8 mouse cellular contexts compared by ENCODE assay signal in the genomic region with DNA sequence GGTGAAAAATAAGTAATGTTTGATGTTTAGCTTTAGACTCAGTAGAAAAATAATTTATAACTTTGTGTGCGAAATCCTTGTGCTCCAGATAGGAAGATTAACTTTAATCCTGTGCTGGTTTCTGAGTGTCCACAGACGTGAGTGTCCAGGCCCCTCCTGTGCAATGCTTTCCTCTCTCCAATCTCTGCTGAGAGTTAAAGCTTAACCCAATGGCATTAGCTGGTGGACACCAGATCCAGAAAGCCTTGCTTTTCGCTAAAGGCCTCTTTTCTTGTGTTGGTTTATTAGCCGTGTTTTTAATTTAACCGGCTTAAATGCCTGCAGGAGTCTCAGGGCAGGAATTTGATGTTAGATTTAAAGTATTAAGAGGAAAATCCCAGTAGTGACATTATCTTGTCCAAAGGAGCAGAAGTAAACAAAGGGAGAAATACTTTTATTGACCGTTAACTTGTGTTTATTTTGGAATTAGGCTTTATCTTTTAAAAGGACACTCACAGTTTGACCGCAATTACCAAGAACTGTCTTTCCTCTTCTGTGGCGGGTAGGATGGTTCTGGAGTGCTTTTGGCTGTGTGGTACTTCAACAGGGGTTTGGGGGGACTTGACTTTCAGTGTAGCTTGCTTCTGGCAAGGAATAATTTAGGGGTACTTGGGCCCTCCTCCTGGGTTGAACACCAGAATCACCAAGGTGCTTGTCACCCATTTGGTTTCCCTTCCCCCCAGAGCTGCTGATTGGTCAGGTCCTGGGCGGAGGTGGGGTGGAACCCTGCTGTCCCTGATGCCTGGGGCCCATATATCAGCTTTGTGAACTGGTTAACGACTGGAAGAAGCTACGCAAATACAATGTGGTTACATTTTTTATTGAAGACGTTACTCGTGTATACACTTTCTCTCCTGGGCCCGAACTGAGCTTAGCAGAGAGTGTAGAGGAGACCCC.
DNase-seq lines count a peak whose midpoint lies in the region; ATAC-seq and TF ChIP-seq lines count a peak whose summit lies in the region.

No protein-coding gene starts in this region.

- 0 out of 2 replicates have a peak overlapping the region, but pooled peaks have one; percentile 31 for H3K9ac ChIP-seq in embryonic facial prominence, embryonic 12.5 days
- no peak overlapping the region for H3K9ac ChIP-seq in hindbrain, embryonic 16.5 days (ENCODE audit: low read depth, low read length)
- peak overlapping the region; percentile 62 for H3K9ac ChIP-seq in midbrain, embryonic 11.5 days (ENCODE audit: low read length)

- H3K36me3 ChIP-seq in embryonic facial prominence, embryonic 12.5 days, result no peaks in the 10 kb centered on the region
- no peaks in the 10 kb centered on the region for H3K36me3 ChIP-seq in hindbrain, embryonic 16.5 days (ENCODE audit: control insufficient read depth, insufficient read depth, low read length)
- no peaks in the 10 kb centered on the region for H3K36me3 ChIP-seq in midbrain, embryonic 11.5 days (ENCODE audit: control insufficient read depth, insufficient read depth, low read length)

- peak overlapping the region; percentile 67 for H3K4me2 ChIP-seq in embryonic facial prominence, embryonic 12.5 days (replicated peaks)
- peak overlapping the region; percentile 67 for H3K4me2 ChIP-seq in hindbrain, embryonic 16.5 days (ENCODE audit: low read length)
- H3K4me2 ChIP-seq in midbrain, embryonic 11.5 days, result peak overlapping the region; percentile 54

- H3K4me3 ChIP-seq in left cerebral cortex, adult 2 months, result peak overlapping the region; percentile 46
- H3K4me3 ChIP-seq in embryonic facial prominence, embryonic 12.5 days, result peak overlapping the region; percentile 32
- peak overlapping the region; percentile 32; the same call in 1 of the 2 replicates for H3K4me3 ChIP-seq in hindbrain, embryonic 16.5 days (ENCODE audit: low read length)
- peak overlapping the region; percentile 21 for H3K4me3 ChIP-seq in midbrain, embryonic 11.5 days (ENCODE audit: low read depth, low read length)

- 42% methylated on average over 14 of the region's 14 CpGs for WGBS in embryonic facial prominence, embryonic 12.5 days
- 51% methylated on average over 14 of the region's 14 CpGs for WGBS in hindbrain, embryonic 16.5 days
- 31% methylated on average over 14 of the region's 14 CpGs for WGBS in midbrain, embryonic 11.5 days

- peak overlapping the region; percentile 29 for H3K27ac ChIP-seq in left cerebral cortex, adult 2 months
- no peak overlapping the region for H3K27ac ChIP-seq in embryonic facial prominence, embryonic 12.5 days
- H3K27ac ChIP-seq in hindbrain, embryonic 16.5 days (ENCODE audit: low read depth, low read length), result no peak overlapping the region; the same call in 1 of the 2 replicates
- no peak overlapping the region for H3K27ac ChIP-seq in midbrain, embryonic 11.5 days (ENCODE audit: low read depth, low read length)

- H3K4me1 ChIP-seq in embryonic facial prominence, embryonic 12.5 days, result peaks cover 11% of the 10 kb centered on the region; the same call in 1 of the 2 replicates
- peaks cover 9% of the 10 kb centered on the region for H3K4me1 ChIP-seq in hindbrain, embryonic 16.5 days (ENCODE audit: control insufficient read depth, insufficient read depth, low read depth, low read length)
- peaks cover 12% of the 10 kb centered on the region for H3K4me1 ChIP-seq in midbrain, embryonic 11.5 days (ENCODE audit: control insufficient read depth, insufficient read depth, low read length)

- TF ChIP-seq CTCF in left cerebral cortex, adult 2 months (IDR thresholded peaks at IDR 0.05), result no peak

- DNase-seq in left cerebral cortex, adult 2 months (ENCODE audit: extremely low spot score in 1 of 2, low spot score in 2 of 2), result no peak
- no peak for DNase-seq in left cerebral cortex, adult 18-20 months (ENCODE audit: low spot score in 2 of 2)
- no peak for DNase-seq in midbrain, embryonic 11.5 days (ENCODE audit: low spot score, missing footprints)
- peak; percentile 71 for DNase-seq in thymus, postnatal 14 days
- no peak for DNase-seq in gastrocnemius, adult 18-20 months (ENCODE audit: low spot score)
- DNase-seq in embryo, embryonic 10.5 days (ENCODE audit: low spot score), result no peak

- H3K27me3 ChIP-seq in embryonic facial prominence, embryonic 12.5 days, result 0 out of 2 replicates have a peak, but pooled peaks cover 2% of the 10 kb centered on the region
- H3K27me3 ChIP-seq in hindbrain, embryonic 16.5 days (replicated peaks; ENCODE audit: control insufficient read depth, insufficient read depth, low read length), result 0 out of 2 replicates have a peak, but pooled peaks cover 4% of the 10 kb centered on the region
- H3K27me3 ChIP-seq in midbrain, embryonic 11.5 days (ENCODE audit: control insufficient read depth, insufficient read depth, low read length), result peaks cover 3% of the 10 kb centered on the region; the same call in 1 of the 2 replicates

- 0 out of 2 replicates have a peak, but pooled peaks have one; percentile 15 for ATAC-seq in embryonic facial prominence, embryonic 12.5 days (ENCODE audit: insufficient number of reproducible peaks, insufficient read depth, low FRiP score, low TSS enrichment)
- ATAC-seq in hindbrain, embryonic 16.5 days, result no peak; the same call in 1 of the 2 replicates
- peak; percentile 30; the same call in 1 of the 2 replicates for ATAC-seq in midbrain, embryonic 11.5 days (ENCODE audit: low FRiP score)

- intact Hi-C loops in left cerebral cortex, adult 2 months (cut with DNase I), result no loop called here

- no peaks in the 10 kb centered on the region for H3K9me3 ChIP-seq in embryonic facial prominence, embryonic 12.5 days
- H3K9me3 ChIP-seq in hindbrain, embryonic 16.5 days (ENCODE audit: control insufficient read depth, low read length), result no peaks in the 10 kb centered on the region
- H3K9me3 ChIP-seq in midbrain, embryonic 11.5 days (ENCODE audit: control insufficient read depth, low read length), result no peaks in the 10 kb centered on the region
